Mouse (Mus musculus): ENCODE results near the gene Tldc1.

- TF ChIP-seq TAL1 (conservative IDR thresholded peaks at IDR 0.05; ENCODE audit: low read depth, low read length) (no peak), CTCF (IDR thresholded peaks at IDR 0.05; ENCODE audit: low read depth, low read length) (no peak)
Measured at GRCm38 (mm10) chr8:119719011-119719501, 59.2 kb downstream of the Tldc1 start.

All from G1E (cell line).